Mouse (Mus musculus) lung, postnatal 0 days (tissue): ENCODE data around the gene Foxp3. TPM values are rescaled to one million over a fixed set of nuclear protein-coding genes. Genes with fewer than 3 reads are reported as not detected.

Experiments used
- ATAC-seq: fragments of 200-750 bp; cut with Nextera tagmentation; 2 replicates; pipeline ENCODE4 v1.8.0; 2017; ENCODE audit warnings: moderate library complexity
- DNase-seq: peaks from one replicate; pipeline ENCODE4 v3.0.0-alpha.2; 2016; ENCODE audit warnings: low spot score
- H3K27ac ChIP-seq: fragments of 300-500 bp; sonication (generic); 2 replicates; pipeline ENCODE4 v1.5.1; 2014; ENCODE audit warnings: antibody characterized with exemption, mild to moderate bottlenecking, low read length, mixed read lengths
- H3K27me3 ChIP-seq: fragments of 300-500 bp; sonication (generic); replicated peaks from 2 replicates; pipeline ENCODE4 v1.6.1; 2014; ENCODE audit warnings: low read length, mixed read lengths; ENCODE audit not compliant: insufficient read depth
- H3K36me3 ChIP-seq: fragments of 300-500 bp; sonication (generic); 2 replicates; pipeline ENCODE4 v1.6.1; 2014; ENCODE audit warnings: low read length, mixed read lengths; ENCODE audit not compliant: insufficient read depth
- H3K4me1 ChIP-seq: fragments of 300-500 bp; sonication (generic); 2 replicates; pipeline ENCODE4 v1.6.1; 2014; ENCODE audit warnings: antibody characterized with exemption, low read depth, low read length, mixed read lengths; ENCODE audit not compliant: insufficient read depth
- H3K4me2 ChIP-seq: fragments of 300-500 bp; sonication (generic); replicated peaks from 2 replicates; pipeline ENCODE4 v1.6.1; 2014; ENCODE audit warnings: low read depth, mild to moderate bottlenecking, low read length, moderate library complexity, mixed read lengths
- H3K4me3 ChIP-seq: fragments of 300-500 bp; sonication (generic); 2 replicates; pipeline ENCODE4 v1.5.1; 2014; ENCODE audit warnings: low read depth, low read length
- H3K9ac ChIP-seq: fragments of 300-500 bp; sonication (generic); replicated peaks from 2 replicates; pipeline ENCODE4 v1.6.1; 2014; ENCODE audit warnings: low read depth, mild to moderate bottlenecking
- H3K9me3 ChIP-seq: fragments of 300-500 bp; sonication (generic); 2 replicates; pipeline ENCODE4 v1.6.1; 2016; ENCODE audit warnings: low read length, mixed read lengths
- CTCF ChIP-seq: IDR thresholded peaks from 2 replicates; pipeline ENCODE4 v1.5.1; 2016; ENCODE audit warnings: antibody characterized with exemption, mild to moderate bottlenecking
- EP300 ChIP-seq: IDR thresholded peaks from 2 replicates; pipeline ENCODE4 v1.6.1; 2016; ENCODE audit warnings: antibody characterized with exemption, mild to moderate bottlenecking, control low read depth
- WGBS: fragments of 180-500 bp; shearing (Covaris S2); extraction: QIAGEN DNeasy Blood & Tissue Kit; methylation state at CpG from one replicate; pipeline ENCODE4 v1.1.7; 2014; 5-methylcytosine and 5-hydroxymethylcytosine counted together
- polyA plus RNA-seq: library from polyadenylated mRNA; unstranded; fragments of >200 nt; fragmentation: Nextera tagmentation; extraction: Ambion mirVana; gene quantifications from 2 replicates; pipeline ENCODE4 v1.2.1, GENCODE M21; 2015

The Foxp3 gene
- polyA plus RNA-seq, 1 experiment from 2014 or later = 0.20 TPM

- Histone ChIP-seq H3K4me3 (no peak within 1 kb of the TSS), H3K9me3 (no peaks in the 10 kb centered on the region), H3K27ac (no peak within 1 kb of the TSS), H3K36me3 (no peaks in the 10 kb centered on the region), H3K9ac (no peak within 1 kb of the TSS), H3K4me1 (no peaks in the 10 kb centered on the region), H3K4me2 (peak within 1 kb of the TSS; percentile 41), H3K27me3 (no peaks in the 10 kb centered on the region)
- DNase-seq (peak; percentile 65), ATAC-seq (peak; percentile 85)
- 12% methylated on average over 35 of the region's 42 CpGs for WGBS
- TF ChIP-seq EP300 (no peak), CTCF (no peak)
Observed at GRCm38 (mm10) chrX:7638401-7639091, 65.1 kb downstream of the Foxp3 start, which contains the start of gene Syp. TSS of gene Syp (plus strand) at chrX:7638471.

DNA sequence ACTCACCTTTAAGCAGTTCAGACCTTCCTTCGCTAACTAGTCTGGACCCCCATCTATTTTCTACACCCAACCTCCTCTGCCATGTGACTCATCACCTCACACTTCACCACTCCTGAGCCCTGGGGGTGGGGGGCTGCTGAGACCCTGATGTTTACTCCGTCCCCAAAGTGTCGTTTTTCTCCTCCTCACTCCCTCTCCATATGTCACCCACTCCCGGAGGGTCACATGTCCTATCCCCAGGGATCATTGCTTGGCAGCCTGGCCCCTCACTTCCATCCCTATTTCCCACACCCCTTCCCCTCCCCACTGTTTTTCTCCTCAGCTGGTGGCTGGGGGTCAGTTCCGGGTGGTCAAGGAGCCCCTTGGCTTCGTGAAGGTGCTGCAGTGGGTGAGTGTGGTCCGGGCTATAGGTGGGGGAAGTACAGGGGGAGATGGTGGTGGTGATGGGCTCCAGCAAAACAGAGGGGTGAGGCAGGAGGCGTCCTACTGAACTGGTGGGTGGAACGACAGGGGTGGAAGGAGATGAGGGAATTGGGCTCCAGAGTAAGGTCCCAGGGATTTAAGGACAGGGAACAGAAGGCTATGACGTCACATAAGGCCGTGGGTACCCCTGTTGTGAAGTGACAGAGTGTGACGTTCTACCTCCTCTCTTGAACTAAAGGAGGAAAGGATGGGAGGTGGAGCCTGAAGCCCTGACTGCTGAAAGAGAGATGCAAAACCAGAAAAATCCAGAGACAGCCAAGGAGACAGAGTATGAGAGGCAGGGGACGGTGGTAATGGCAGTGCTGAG lies 66.3 kb downstream of the Foxp3 start:
- Histone ChIP-seq H3K9ac (no peak overlapping the region), H3K27ac (no peak overlapping the region), H3K27me3 (no peaks in the 10 kb centered on the region), H3K4me1 (no peaks in the 10 kb centered on the region), H3K9me3 (no peaks in the 10 kb centered on the region), H3K4me3 (no peak overlapping the region), H3K36me3 (no peaks in the 10 kb centered on the region), H3K4me2 (no peak overlapping the region)
- TF ChIP-seq EP300 (no peak), CTCF (no peak)
- WGBS = 15% methylated on average over 13 of the region's 13 CpGs
- no peak for ATAC-seq
- DNase-seq = no peak

DNA sequence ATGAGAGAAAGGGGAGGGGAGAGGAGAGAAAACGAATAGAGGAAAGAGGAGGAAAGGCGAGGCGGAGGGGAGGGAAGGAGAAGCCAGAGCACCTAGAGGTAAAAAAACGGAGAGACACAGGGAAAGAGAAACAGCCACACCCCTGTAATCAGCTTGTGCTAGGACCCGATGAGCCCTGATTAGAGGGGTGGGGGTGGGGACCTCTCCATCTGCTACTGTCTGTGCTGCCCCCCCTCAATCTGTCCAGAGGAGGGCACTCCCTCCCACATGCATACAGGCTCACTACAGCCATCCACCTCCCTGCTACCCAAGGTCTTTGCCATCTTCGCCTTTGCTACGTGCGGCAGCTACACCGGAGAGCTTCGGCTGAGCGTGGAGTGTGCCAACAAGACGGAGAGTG lies 67.3 kb downstream of the Foxp3 start:
- Histone ChIP-seq H3K27me3 (no peaks in the 10 kb centered on the region), H3K9ac (no peak overlapping the region), H3K4me1 (no peaks in the 10 kb centered on the region), H3K4me3 (no peak overlapping the region), H3K27ac (no peak overlapping the region), H3K9me3 (no peaks in the 10 kb centered on the region), H3K36me3 (no peaks in the 10 kb centered on the region), H3K4me2 (no peak overlapping the region)
- TF ChIP-seq CTCF (no peak), EP300 (no peak)
- no peak for DNase-seq
- 38% methylated on average over 12 of the region's 12 CpGs for WGBS
- ATAC-seq = no peak

Other genes starting within 250 kb of the Foxp3 start
- 0.62 and 0.68 TPM in 2 replicates for gene Usp27x, start 197.8 kb upstream of the Foxp3 start, polyA plus RNA-seq
- 0.91 and 1.2 TPM in 2 replicates for gene Ppp1r3f, start 639 bp downstream of the Foxp3 start, polyA plus RNA-seq
- gene Ccdc22, start 31.9 kb downstream of the Foxp3 start, polyA plus RNA-seq = 18.2 and 18.8 TPM in 2 replicates
- 0.04 and 0.12 TPM in 2 replicates for gene Cacna1f, start 33.4 kb downstream of the Foxp3 start, polyA plus RNA-seq
- 1.5 and 1.6 TPM in 2 replicates for gene Syp, start 64.8 kb downstream of the Foxp3 start, polyA plus RNA-seq
- 6.5 and 6.9 TPM in 2 replicates for gene Prickle3, start 83.6 kb downstream of the Foxp3 start, polyA plus RNA-seq
- gene Plp2, start 97.7 kb downstream of the Foxp3 start, polyA plus RNA-seq = 238 and 242 TPM in 2 replicates
- 3.5 and 3.7 TPM in 2 replicates for gene Magix, start 107.6 kb downstream of the Foxp3 start, polyA plus RNA-seq
- gene Gpkow, start 123.5 kb downstream of the Foxp3 start, polyA plus RNA-seq = 25.9 and 26.1 TPM in 2 replicates
- gene Wdr45, start 140.7 kb downstream of the Foxp3 start, polyA plus RNA-seq = 202 and 222 TPM in 2 replicates
- 0.64 and 2.7 TPM in 2 replicates for gene Gm45208, start 148.6 kb downstream of the Foxp3 start, polyA plus RNA-seq
- gene Praf2, start 154.8 kb downstream of the Foxp3 start, polyA plus RNA-seq = 18.3 and 18.8 TPM in 2 replicates
- gene Ccdc120, start 177.3 kb downstream of the Foxp3 start, polyA plus RNA-seq = 26.4 and 28.2 TPM in 2 replicates
- gene Tfe3, start 188.9 kb downstream of the Foxp3 start, polyA plus RNA-seq = 22.0 and 27.6 TPM in 2 replicates
- gene Gripap1, start 216.1 kb downstream of the Foxp3 start, polyA plus RNA-seq = 22.1 and 25.6 TPM in 2 replicates
- 0.30 and 0.41 TPM in 2 replicates for gene Kcnd1, start 248.6 kb downstream of the Foxp3 start, polyA plus RNA-seq